Mouse (Mus musculus): Measurements from ENCODE around the gene Nr6a1.

Nr6a1 gene

GRCm38 (mm10) chr2:38927115-38927979, at the start of gene Nr6a1:
Nr6a1 (minus strand) TSS chr2:38927688.
- DNase-seq (ENCODE audit: low read depth, low spot score): no peak

- no peak for DNase-seq (ENCODE audit: low read depth, low spot score)
Measured at GRCm38 (mm10) chr2:38975941-38976805, 48.7 kb upstream of the Nr6a1 start.

GRCm38 (mm10) chr2:38975181-38975580, 47.7 kb upstream of the Nr6a1 start:
- DNase-seq (ENCODE audit: low read depth, low spot score): no peak

- DNase-seq (ENCODE audit: low read depth, low spot score): no peak
Measured at GRCm38 (mm10) chr2:38974171-38974570, 46.7 kb upstream of the Nr6a1 start.

- DNase-seq (ENCODE audit: low read depth, low spot score): no peak
Measured at GRCm38 (mm10) chr2:38973701-38974100, 46.2 kb upstream of the Nr6a1 start.

- DNase-seq (ENCODE audit: low read depth, low spot score): no peak
Measured at GRCm38 (mm10) chr2:38973223-38973622, 45.7 kb upstream of the Nr6a1 start.

GRCm38 (mm10) chr2:38970057-38970456, 42.6 kb upstream of the Nr6a1 start:
- DNase-seq (ENCODE audit: low read depth, low spot score): no peak

- DNase-seq (ENCODE audit: low read depth, low spot score): no peak
Measured at GRCm38 (mm10) chr2:38969650-38970049, 42.2 kb upstream of the Nr6a1 start.

- DNase-seq (ENCODE audit: low read depth, low spot score): no peak
Measured at GRCm38 (mm10) chr2:38964198-38964597, 36.7 kb upstream of the Nr6a1 start.

GRCm38 (mm10) chr2:38957671-38958223, 30.3 kb upstream of the Nr6a1 start:
- DNase-seq (ENCODE audit: low read depth, low spot score): no peak

GRCm38 (mm10) chr2:38956062-38956461, 28.6 kb upstream of the Nr6a1 start:
- no peak for DNase-seq (ENCODE audit: low read depth, low spot score)

GRCm38 (mm10) chr2:38953152-38953883, 25.8 kb upstream of the Nr6a1 start:
- peak; percentile 86 for DNase-seq (ENCODE audit: low read depth, low spot score)

- DNase-seq (ENCODE audit: low read depth, low spot score): peak; percentile 71
Measured at GRCm38 (mm10) chr2:38950281-38950719, 22.8 kb upstream of the Nr6a1 start.

GRCm38 (mm10) chr2:38947566-38947965, 20.1 kb upstream of the Nr6a1 start:
- DNase-seq (ENCODE audit: low read depth, low spot score): no peak

GRCm38 (mm10) chr2:38944460-38945161, 17.1 kb upstream of the Nr6a1 start:
- no peak for DNase-seq (ENCODE audit: low read depth, low spot score)

GRCm38 (mm10) chr2:38943977-38944376, 16.5 kb upstream of the Nr6a1 start:
- no peak for DNase-seq (ENCODE audit: low read depth, low spot score)

GRCm38 (mm10) chr2:38943161-38943560, 15.7 kb upstream of the Nr6a1 start:
- DNase-seq (ENCODE audit: low read depth, low spot score): no peak

GRCm38 (mm10) chr2:38941898-38942297, 14.4 kb upstream of the Nr6a1 start:
- no peak for DNase-seq (ENCODE audit: low read depth, low spot score)

- no peak for DNase-seq (ENCODE audit: low read depth, low spot score)
Measured at GRCm38 (mm10) chr2:38941426-38941825, 13.9 kb upstream of the Nr6a1 start.

GRCm38 (mm10) chr2:38939047-38939446, 11.6 kb upstream of the Nr6a1 start:
- no peak for DNase-seq (ENCODE audit: low read depth, low spot score)

GRCm38 (mm10) chr2:38938007-38938406, 10.5 kb upstream of the Nr6a1 start:
- DNase-seq (ENCODE audit: low read depth, low spot score): no peak
